Mouse (Mus musculus): Measurements from ENCODE around the gene Fthl17e.
"Not testable (repeated sequence)": the region's sequence is repeated elsewhere in the genome, so short reads cannot be mapped to it uniquely, and the experiment has no call there.

Gene Fthl17e

GRCm38 (mm10) chrX:9033193-9033592, at the start of gene Fthl17e:
Fthl17e (plus strand) TSS chrX:9033493.
- not testable (repeated sequence) for DNase-seq (ENCODE audit: low spot score)

GRCm38 (mm10) chrX:8986655-8987054, 46.6 kb upstream of the Fthl17e start, which contains the start of gene Fthl17d:
Fthl17d (minus strand) TSS chrX:8986755.
- not testable (repeated sequence) for DNase-seq (ENCODE audit: low spot score)

DNA sequence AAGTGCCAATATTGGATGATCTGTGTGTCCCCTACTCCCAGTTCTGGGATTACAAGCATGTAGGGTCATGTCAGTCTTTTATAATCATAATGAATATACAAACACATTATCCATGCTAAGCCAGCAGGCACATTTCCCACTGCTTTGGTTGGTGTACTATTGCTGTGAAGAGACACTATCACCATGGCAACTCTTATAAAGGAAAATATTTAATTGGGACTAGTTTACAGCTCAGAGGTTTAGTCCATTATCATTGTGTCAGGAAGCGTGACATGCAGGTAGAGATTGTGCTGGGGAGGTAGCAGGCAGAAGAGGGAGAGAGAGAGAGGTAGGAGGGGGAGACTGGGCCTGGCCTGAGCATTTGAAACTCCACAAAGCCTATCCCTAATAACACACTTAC, 17.2 kb upstream of the Fthl17e start:
- no peak for DNase-seq (ENCODE audit: low spot score)

DNA sequence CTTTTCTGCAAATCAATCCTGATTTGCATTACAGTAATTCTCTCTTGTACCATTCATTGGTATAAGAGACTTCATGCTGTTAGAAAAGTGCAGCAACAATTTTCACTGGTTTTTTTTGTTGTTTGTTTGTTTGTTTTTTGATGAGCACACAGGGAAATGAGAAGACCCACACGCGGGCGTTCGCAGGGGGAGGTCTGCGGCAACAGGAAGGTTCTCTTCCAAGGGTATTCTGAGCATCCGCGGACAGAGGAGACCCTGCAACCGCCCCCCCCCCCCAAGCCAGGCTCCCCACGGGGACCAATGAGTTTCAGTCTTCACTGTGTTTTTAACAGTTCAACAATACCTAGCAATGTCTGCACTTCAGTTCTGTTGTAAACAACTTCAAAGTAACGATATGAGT, 13.8 kb upstream of the Fthl17e start:
- DNase-seq (ENCODE audit: low spot score) = no peak

- not testable (repeated sequence) for DNase-seq (ENCODE audit: low spot score)
Measured at GRCm38 (mm10) chrX:9041611-9042010, 8.3 kb downstream of the Fthl17e start.

DNA sequence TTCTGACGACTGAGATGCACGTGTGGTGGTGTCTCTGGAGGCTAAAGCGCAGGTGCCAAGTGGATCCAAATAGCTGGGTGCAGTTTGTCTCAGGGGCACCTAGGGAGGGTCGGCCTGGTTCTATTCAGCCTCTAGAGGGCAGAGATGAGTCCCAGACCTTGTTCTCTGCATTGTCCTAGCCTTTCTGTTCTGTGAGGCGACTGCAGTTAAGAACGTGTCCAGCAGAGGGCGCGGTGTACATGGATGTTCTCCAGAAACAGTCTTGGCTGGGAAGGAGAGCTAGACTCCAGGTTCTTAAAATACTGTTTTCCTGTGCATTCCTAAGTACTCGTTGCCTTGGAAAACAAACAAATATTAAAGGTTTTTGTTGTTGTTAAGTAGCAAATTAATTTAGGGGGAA, 27.7 kb downstream of the Fthl17e start:
- DNase-seq (ENCODE audit: low spot score) = not testable (repeated sequence)

GRCm38 (mm10) chrX:9062101-9062500, 28.8 kb downstream of the Fthl17e start:
- no peak for DNase-seq (ENCODE audit: low spot score)

DNA sequence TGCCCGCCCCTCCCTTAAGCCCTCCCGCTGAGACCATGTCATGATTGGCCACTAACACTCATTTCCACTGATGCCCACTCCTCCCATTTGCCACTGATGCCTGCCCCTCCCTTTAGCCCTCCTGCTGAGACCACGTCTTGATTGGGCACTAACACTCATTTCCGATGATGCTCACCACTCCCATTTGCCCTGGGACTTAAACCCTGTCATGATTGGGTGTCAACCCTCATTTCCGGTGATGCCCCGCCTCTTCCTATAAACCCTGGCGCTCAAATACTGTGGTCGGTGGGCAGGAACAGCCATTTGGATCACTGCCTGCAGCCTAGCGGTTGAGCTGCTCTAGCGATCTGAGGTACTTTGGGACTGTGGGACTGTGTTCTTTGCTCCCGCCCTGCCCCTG, 29.4 kb downstream of the Fthl17e start, which contains the start of gene Fthl17f:
Gene Fthl17f, plus strand, starts transcription at position 301 of the 400 bp plus-strand sequence.
- not testable (repeated sequence) for DNase-seq (ENCODE audit: low spot score)

DNA sequence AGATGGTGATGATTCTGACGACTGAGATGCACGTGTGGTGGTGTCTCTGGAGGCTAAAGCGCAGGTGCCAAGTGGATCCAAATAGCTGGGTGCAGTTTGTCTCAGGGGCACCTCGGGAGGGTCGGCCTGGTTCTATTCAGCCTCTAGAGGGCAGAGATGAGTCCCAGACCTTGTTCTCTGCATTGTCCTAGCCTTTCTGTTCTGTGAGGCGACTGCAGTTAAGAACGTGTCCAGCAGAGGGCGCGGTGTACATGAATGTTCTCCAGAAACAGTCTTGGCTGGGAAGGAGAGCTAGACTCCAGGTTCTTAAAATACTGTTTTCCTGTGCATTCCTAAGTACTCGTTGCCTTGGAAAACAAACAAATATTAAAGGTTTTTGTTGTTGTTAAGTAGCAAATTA, 44.4 kb downstream of the Fthl17e start:
- DNase-seq (ENCODE audit: low spot score) = peak; percentile 13
